Mouse (Mus musculus): ENCODE data around the gene Phb2.

Gene Phb2

GRCm38 (mm10) chr6:124722876-124723473, 10.8 kb downstream of the Phb2 start:
- no peak for DNase-seq (ENCODE audit: low read depth)

- no peak for DNase-seq (ENCODE audit: low read depth)
Measured at GRCm38 (mm10) chr6:124723541-124723940, 11.4 kb downstream of the Phb2 start.

GRCm38 (mm10) chr6:124724472-124724871, 12.3 kb downstream of the Phb2 start:
- DNase-seq (ENCODE audit: low read depth) = no peak

- DNase-seq (ENCODE audit: low read depth) = no peak
Measured at GRCm38 (mm10) chr6:124728621-124729020, 16.5 kb downstream of the Phb2 start.

GRCm38 (mm10) chr6:124729850-124730705, 17.9 kb downstream of the Phb2 start:
- DNase-seq (ENCODE audit: low read depth) = no peak

- no peak for DNase-seq (ENCODE audit: low read depth)
Measured at GRCm38 (mm10) chr6:124731038-124731437, 18.9 kb downstream of the Phb2 start.

- no peak for DNase-seq (ENCODE audit: low read depth)
Measured at GRCm38 (mm10) chr6:124732476-124733370, 20.6 kb downstream of the Phb2 start.

- no peak for DNase-seq (ENCODE audit: low read depth)
Measured at GRCm38 (mm10) chr6:124734417-124734816, 22.3 kb downstream of the Phb2 start.

- no peak for DNase-seq (ENCODE audit: low read depth)
Measured at GRCm38 (mm10) chr6:124737040-124737439, 24.9 kb downstream of the Phb2 start.

GRCm38 (mm10) chr6:124738511-124739023, 26.4 kb downstream of the Phb2 start, which contains the start of gene Ptpn6:
Ptpn6 (minus strand) TSS chr6:124738714.
- DNase-seq (ENCODE audit: low read depth) = no peak

- DNase-seq (ENCODE audit: low read depth) = no peak
Measured at GRCm38 (mm10) chr6:124739231-124739796, 27.2 kb downstream of the Phb2 start.

- DNase-seq (ENCODE audit: low read depth) = no peak
Measured at GRCm38 (mm10) chr6:124740211-124740887, 28.2 kb downstream of the Phb2 start.

GRCm38 (mm10) chr6:124740888-124741761, 29.0 kb downstream of the Phb2 start, which contains the start of gene Grcc10:
Grcc10 (minus strand) TSS chr6:124741374.
- DNase-seq (ENCODE audit: low read depth) = peak; percentile 82

GRCm38 (mm10) chr6:124741842-124742241, 29.7 kb downstream of the Phb2 start:
- DNase-seq (ENCODE audit: low read depth) = no peak

GRCm38 (mm10) chr6:124742839-124743514, 30.8 kb downstream of the Phb2 start:
- no peak for DNase-seq (ENCODE audit: low read depth)

- DNase-seq (ENCODE audit: low read depth) = no peak
Measured at GRCm38 (mm10) chr6:124743647-124744046, 31.5 kb downstream of the Phb2 start.

- no peak for DNase-seq (ENCODE audit: low read depth)
Measured at GRCm38 (mm10) chr6:124744755-124745321, 32.7 kb downstream of the Phb2 start.

- peak; percentile 83 for DNase-seq (ENCODE audit: low read depth)
Measured at GRCm38 (mm10) chr6:124745490-124746295, 33.6 kb downstream of the Phb2 start.
